ENCODE assay signal across 19 mouse cellular contexts in genomic region chr10:89794121-89794520, GRCm38 (mm10). TPM values are rescaled to one million over a fixed set of nuclear protein-coding genes. Genes with fewer than 3 reads are reported as not detected.
A peak's percentile ranks its signal among the peaks of the same experiment; 100 is the strongest.
DNase-seq lines count a peak whose midpoint lies in the region; ATAC-seq and TF ChIP-seq lines count a peak whose summit lies in the region.
"Had no signal": no experiment of that assay in that cellular context is flagged by ENCODE, and none has a peak within 500 bp of the region (broad histone marks: within the 10 kb centered on the region; RNA-seq: fewer than 3 reads in every experiment).

No protein-coding gene starts in this region.

- ATAC-seq in cerebellum, adult (ENCODE audit: insufficient number of reproducible peaks, low FRiP score, low TSS enrichment): no peak
- ATAC-seq in heart, embryonic 12.5 days (ENCODE audit: insufficient number of reproducible peaks, low FRiP score): no peak
- ATAC-seq in forebrain, embryonic 14.5 days: no peak
- no peak for ATAC-seq in megakaryocyte-erythroid progenitor cell, adult 5-6 weeks (replicated peaks; ENCODE audit: low FRiP score, low TSS enrichment, poor library complexity, severe bottlenecking)
- ATAC-seq: forebrain, embryonic 16.5 days; midbrain, embryonic 16.5 days had no signal

- no peak overlapping the region for H3K9ac ChIP-seq in heart, embryonic 12.5 days
- no peak overlapping the region for H3K9ac ChIP-seq in forebrain, embryonic 14.5 days (ENCODE audit: low read length)
- H3K9ac ChIP-seq: limb, embryonic 13.5 days had no signal

- no peak overlapping the region for H3K4me2 ChIP-seq in heart, embryonic 12.5 days
- H3K4me2 ChIP-seq in forebrain, embryonic 14.5 days (ENCODE audit: low read length): no peak overlapping the region
- H3K4me2 ChIP-seq: limb, embryonic 13.5 days had no signal

- H3K4me3 ChIP-seq in cerebellum, adult 2 months (replicated peaks; ENCODE audit: insufficient read depth, low read depth, low read length): no peak overlapping the region
- H3K4me3 ChIP-seq in heart, embryonic 12.5 days: no peak overlapping the region
- H3K4me3 ChIP-seq in forebrain, embryonic 14.5 days (ENCODE audit: low read depth, low read length): no peak overlapping the region
- H3K4me3 ChIP-seq: erythroblast, embryonic 14.5 days; hindbrain, embryonic 10.5 days; limb, embryonic 13.5 days; megakaryocyte, embryonic 14.5 days had no signal

- intact Hi-C loops in heart, postnatal 14 days (cut with DNase I): no loop called here

- peak; percentile 27 to 46 for DNase-seq in cerebellum, adult 2 months
- peak; percentile 40 for DNase-seq in heart, adult 8-10 months (ENCODE audit: low spot score)
- DNase-seq in cerebellum, adult 9-11 months: peak; percentile 20
- peak; percentile 32 to 50 for DNase-seq in heart, postnatal 14 days
- DNase-seq in forebrain, embryonic 14.5 days (ENCODE audit: low spot score): no peak
- DNase-seq: B cell, adult 2 months; kidney, adult 2 months; kidney, postnatal 25 days; lung, postnatal 10 days; thymus, postnatal 14 days had no signal

- H3K9me3 ChIP-seq in heart, embryonic 12.5 days (replicated peaks): no peaks in the 10 kb centered on the region
- no peaks in the 10 kb centered on the region for H3K9me3 ChIP-seq in forebrain, embryonic 14.5 days (replicated peaks; ENCODE audit: control insufficient read depth, low read length)
- H3K9me3 ChIP-seq: hindbrain, embryonic 10.5 days; limb, embryonic 13.5 days; megakaryocyte, embryonic 14.5 days had no signal

- no peaks in the 10 kb centered on the region for H3K27me3 ChIP-seq in cerebellum, adult 2 months (ENCODE audit: control insufficient read depth, insufficient read depth, low read length)
- no peaks in the 10 kb centered on the region for H3K27me3 ChIP-seq in heart, embryonic 12.5 days (replicated peaks)
- H3K27me3 ChIP-seq in forebrain, embryonic 14.5 days (replicated peaks; ENCODE audit: control insufficient read depth, insufficient read depth, low read length): no peaks in the 10 kb centered on the region
- H3K27me3 ChIP-seq: limb, embryonic 13.5 days; megakaryocyte, embryonic 14.5 days had no signal

- 37% methylated on average over 6 of the region's 6 CpGs for WGBS in cerebellum, adult 2 months
- WGBS in heart, embryonic 12.5 days: 86% methylated on average over 6 of the region's 6 CpGs
- WGBS in forebrain, embryonic 14.5 days: 91% methylated on average over 6 of the region's 6 CpGs

- no peak for TF ChIP-seq CTCF in cerebellum, adult 2 months (IDR thresholded peaks at IDR 0.05; ENCODE audit: borderline replicate concordance, insufficient read depth, low read depth, low read length)

- H3K4me1 ChIP-seq in cerebellum, adult 2 months (ENCODE audit: control insufficient read depth, insufficient read depth, low read length): no peaks in the 10 kb centered on the region
- H3K4me1 ChIP-seq in heart, embryonic 12.5 days (replicated peaks): no peaks in the 10 kb centered on the region
- no peaks in the 10 kb centered on the region for H3K4me1 ChIP-seq in forebrain, embryonic 14.5 days (ENCODE audit: control insufficient read depth, insufficient read depth, low read length)
- H3K4me1 ChIP-seq: hindbrain, embryonic 10.5 days; limb, embryonic 13.5 days had no signal

- H3K27ac ChIP-seq in cerebellum, adult 2 months (ENCODE audit: insufficient read depth, low read length): no peak overlapping the region
- no peak overlapping the region for H3K27ac ChIP-seq in heart, embryonic 12.5 days (ENCODE audit: poor library complexity, severe bottlenecking)
- H3K27ac ChIP-seq in forebrain, embryonic 14.5 days (ENCODE audit: low read depth, low read length): no peak overlapping the region
- H3K27ac ChIP-seq: hindbrain, embryonic 10.5 days; limb, embryonic 13.5 days had no signal

- no peak for TF ChIP-seq POLR2A in cerebellum, adult 2 months (IDR thresholded peaks at IDR 0.05; ENCODE audit: borderline replicate concordance, insufficient read depth, low read length)

- H3K36me3 ChIP-seq in heart, embryonic 12.5 days: peaks cover 17% of the 10 kb centered on the region
- 0 out of 2 replicates have a peak, but pooled peaks cover 3% of the 10 kb centered on the region for H3K36me3 ChIP-seq in forebrain, embryonic 14.5 days (ENCODE audit: control insufficient read depth, insufficient read depth, low read length)

RNA-seq across cellular contexts. Expression of gene Uhrf1bp1l, which starts 49.3 kb away (rescaled TPM):
- 52.4 and 56.8 TPM in 2 replicates for polyA plus RNA-seq in cerebellum, adult 2 months (2012; rRNA removed)
- total RNA-seq in heart, adult 8-10 months (2022): 10 to 100 TPM; 23.9 to 28.9 (median 27.7) TPM
- polyA plus RNA-seq in heart, embryonic 12.5 days (2016; fragmentation: Nextera tagmentation; extraction: Ambion mirVana): 21.9 and 25.3 TPM in 2 replicates
- total RNA-seq in heart, postnatal 14 days (2021): 10 to 100 TPM; 24.7 to 29.0 TPM
- polyA plus RNA-seq in forebrain, embryonic 14.5 days (2014; fragmentation: Nextera tagmentation; extraction: Ambion mirVana): 26.8 and 29.1 TPM in 2 replicates
- total RNA-seq in megakaryocyte-erythroid progenitor cell, adult 5-6 weeks (2014; fragmentation: Nextera tagmentation): 30.8 and 43.8 TPM in 2 replicates
- total RNA-seq in megakaryocyte-erythroid progenitor cell, adult 5-6 weeks (2017): 23.7 and 44.3 TPM in 2 replicates
